Mouse (Mus musculus) E14TG2a.4 (cell line): ENCODE measurements at regions not wholly inside any gene's neighbourhood (a gene's known extent, or its start where the extent isn't known, plus 50 kb on each side); places are given as distances from the start of the nearest gene placed in this dataset.

ENCODE experiments used
- CTCF ChIP-seq: conservative IDR thresholded peaks from 2 replicates; pipeline ENCODE4 v1.5.1; 2014; ENCODE audit warnings: low read length
- NANOG ChIP-seq: IDR thresholded peaks from 2 replicates; pipeline ENCODE4 v1.6.1; 2014; ENCODE audit warnings: borderline replicate concordance, low read length, mixed read lengths
- POU5F1 ChIP-seq: IDR thresholded peaks from 2 replicates; pipeline ENCODE4 v1.6.1; 2014; ENCODE audit warnings: low read length, borderline replicate concordance

GRCm38 (mm10) chr10:87652139-87652740, 130.6 kb downstream of the Pah start:
- TF ChIP-seq CTCF (no peak), POU5F1 (no peak), NANOG (no peak)
